Mouse (Mus musculus): ENCODE data around the gene Gm17657. TPM values are rescaled to one million over a fixed set of nuclear protein-coding genes. Genes with fewer than 3 reads are reported as not detected.

Gene Gm17657
- polyA plus RNA-seq, 1 experiment from 2014 or later: not detected

DNA sequence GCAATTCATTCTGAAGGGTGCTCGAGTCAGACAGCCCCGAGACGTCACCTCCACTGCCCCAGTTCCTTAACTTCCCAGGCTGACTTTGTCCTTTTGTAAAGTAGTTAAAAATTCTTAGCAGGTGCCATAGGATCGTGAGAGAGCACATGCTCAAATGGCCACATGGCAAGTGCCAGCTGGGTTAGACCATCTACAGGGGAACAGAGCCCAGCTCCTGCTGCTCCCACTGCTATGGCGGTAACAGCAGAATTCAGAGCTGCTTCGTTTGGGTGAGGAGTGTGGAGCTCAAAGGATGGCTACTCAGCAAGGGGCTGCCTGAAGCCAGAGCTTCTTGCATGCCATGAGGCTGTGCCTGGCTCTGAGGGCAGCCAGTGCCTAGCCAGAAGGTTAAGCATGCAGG, 20.4 kb upstream of the Gm17657 start:
- no peaks in the 10 kb centered on the region for H3K9me3 ChIP-seq (replicated peaks)
- ATAC-seq (replicated peaks; ENCODE audit: low FRiP score): no peak
- H3K4me2 ChIP-seq: no peak overlapping the region
- no peaks in the 10 kb centered on the region for H3K27me3 ChIP-seq
- no peak overlapping the region for H3K9ac ChIP-seq
- no peaks in the 10 kb centered on the region for H3K4me1 ChIP-seq
- no peak overlapping the region for H3K4me3 ChIP-seq (replicated peaks)
- H3K27ac ChIP-seq: no peak overlapping the region
- 91% methylated on average over 6 of the region's 6 CpGs for WGBS
- H3K36me3 ChIP-seq: peaks cover 87% of the 10 kb centered on the region

DNA sequence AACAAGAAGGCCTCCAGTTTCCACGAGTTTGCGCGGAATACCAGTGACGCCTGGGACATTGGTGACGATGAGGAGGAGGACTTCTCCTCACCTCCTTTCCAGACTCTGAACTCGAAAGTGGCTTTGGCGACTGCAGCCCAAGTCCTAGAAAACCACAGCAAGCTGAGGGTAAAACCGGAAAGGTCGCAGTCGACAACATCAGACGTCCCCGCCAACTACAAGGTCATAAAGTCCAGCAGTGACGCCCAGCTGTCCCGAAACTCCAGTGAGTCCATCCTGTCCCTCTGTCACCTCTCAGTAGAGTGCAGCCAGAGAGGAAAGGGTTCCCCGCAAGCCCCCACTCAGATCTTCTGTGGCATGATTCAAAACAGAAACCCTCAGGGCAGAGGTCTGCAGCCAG, 19.0 kb upstream of the Gm17657 start:
- no peaks in the 10 kb centered on the region for H3K4me1 ChIP-seq
- H3K4me2 ChIP-seq: no peak overlapping the region
- H3K4me3 ChIP-seq (replicated peaks): no peak overlapping the region
- peaks cover 79% of the 10 kb centered on the region for H3K36me3 ChIP-seq
- H3K9me3 ChIP-seq (replicated peaks): no peaks in the 10 kb centered on the region
- H3K27ac ChIP-seq: no peak overlapping the region
- no peak for ATAC-seq (replicated peaks; ENCODE audit: low FRiP score)
- no peak overlapping the region for H3K9ac ChIP-seq
- no peaks in the 10 kb centered on the region for H3K27me3 ChIP-seq
- 75% methylated on average over 15 of the region's 15 CpGs for WGBS

DNA sequence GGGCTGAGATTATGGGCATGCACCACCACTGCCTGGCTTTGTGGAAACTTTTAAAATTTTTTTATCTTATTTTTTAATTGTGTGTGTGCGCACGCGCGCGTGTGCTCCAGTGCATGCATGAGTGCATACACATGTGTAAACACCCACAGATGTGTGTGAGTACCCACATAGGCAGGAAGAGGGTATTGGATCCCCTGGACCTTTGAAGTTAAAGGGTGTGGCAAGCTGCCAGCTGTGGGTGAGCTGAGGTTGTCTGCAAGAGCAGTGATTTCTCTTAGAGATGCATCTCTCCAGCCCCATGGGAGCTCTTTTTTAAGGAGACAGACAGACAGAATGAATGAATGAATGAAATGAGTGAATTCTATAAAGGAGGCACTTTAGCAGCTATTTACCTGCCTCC, 16.1 kb upstream of the Gm17657 start:
- Histone ChIP-seq H3K36me3 (peaks cover 51% of the 10 kb centered on the region), H3K4me2 (no peak overlapping the region), H3K27ac (no peak overlapping the region), H3K27me3 (no peaks in the 10 kb centered on the region), H3K9ac (no peak overlapping the region), H3K9me3 (replicated peaks) (no peaks in the 10 kb centered on the region), H3K4me3 (replicated peaks) (no peak overlapping the region), H3K4me1 (no peaks in the 10 kb centered on the region)
- over 99% methylated on average over 5 of the region's 5 CpGs for WGBS
- no peak for ATAC-seq (replicated peaks; ENCODE audit: low FRiP score)

DNA sequence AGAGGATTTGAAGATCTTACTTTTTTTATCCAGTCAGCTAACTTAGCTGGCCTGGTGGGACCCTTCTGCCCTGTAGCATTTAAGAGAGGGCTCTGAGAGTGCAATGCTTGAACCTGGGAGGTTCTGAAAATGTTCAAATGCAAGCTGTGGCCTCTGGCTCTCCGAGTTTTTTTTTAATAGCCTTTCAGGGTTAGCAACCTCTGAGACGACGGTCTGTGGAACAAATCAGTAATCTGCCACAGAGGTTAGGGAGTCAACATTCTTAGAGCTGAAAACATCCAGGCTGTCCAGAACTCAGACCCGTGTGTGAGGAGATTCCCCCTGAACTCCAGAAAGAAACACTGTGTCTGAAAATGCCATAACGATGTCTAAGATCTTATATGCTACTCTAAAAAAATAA, 9.0 kb upstream of the Gm17657 start:
- H3K27ac ChIP-seq: peak overlapping the region; percentile 34; the same call in 1 of the 2 replicates
- no peak overlapping the region for H3K4me2 ChIP-seq
- no peaks in the 10 kb centered on the region for H3K27me3 ChIP-seq
- WGBS: 39% methylated on average over 5 of the region's 5 CpGs
- ATAC-seq (replicated peaks; ENCODE audit: low FRiP score): no peak
- H3K36me3 ChIP-seq: peaks cover 5% of the 10 kb centered on the region
- H3K4me1 ChIP-seq: peaks cover 26% of the 10 kb centered on the region
- no peak overlapping the region for H3K9ac ChIP-seq
- H3K4me3 ChIP-seq (replicated peaks): no peak overlapping the region
- no peaks in the 10 kb centered on the region for H3K9me3 ChIP-seq (replicated peaks)

DNA sequence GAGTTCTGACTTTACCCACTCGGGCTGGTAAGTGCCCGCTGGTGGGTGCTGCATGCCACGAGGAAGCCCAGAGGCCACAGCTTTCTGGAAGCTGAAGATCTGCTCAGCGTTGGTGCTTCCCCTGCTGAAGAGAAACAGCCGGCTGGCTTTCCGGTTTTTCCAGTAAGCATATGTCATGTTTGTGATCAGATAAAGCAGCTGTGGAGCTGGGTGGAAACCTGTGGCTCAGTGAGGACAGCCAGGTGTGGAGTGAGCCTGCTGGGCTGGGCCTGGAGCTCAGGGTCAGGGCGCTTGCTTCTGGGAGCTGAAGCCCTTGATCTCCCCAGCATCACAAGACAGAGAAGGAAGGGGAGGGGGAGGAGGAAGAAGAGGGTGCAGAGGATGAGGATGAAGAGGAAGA, 7.5 kb upstream of the Gm17657 start:
- ATAC-seq (replicated peaks; ENCODE audit: low FRiP score): no peak
- Histone ChIP-seq H3K4me1 (peaks cover 30% of the 10 kb centered on the region), H3K9ac (no peak overlapping the region), H3K4me2 (no peak overlapping the region), H3K4me3 (replicated peaks) (no peak overlapping the region), H3K9me3 (replicated peaks) (no peaks in the 10 kb centered on the region), H3K36me3 (peaks cover 5% of the 10 kb centered on the region), H3K27ac (no peak overlapping the region; the same call in 1 of the 2 replicates), H3K27me3 (no peaks in the 10 kb centered on the region)
- 66% methylated on average over 7 of the region's 7 CpGs for WGBS

DNA sequence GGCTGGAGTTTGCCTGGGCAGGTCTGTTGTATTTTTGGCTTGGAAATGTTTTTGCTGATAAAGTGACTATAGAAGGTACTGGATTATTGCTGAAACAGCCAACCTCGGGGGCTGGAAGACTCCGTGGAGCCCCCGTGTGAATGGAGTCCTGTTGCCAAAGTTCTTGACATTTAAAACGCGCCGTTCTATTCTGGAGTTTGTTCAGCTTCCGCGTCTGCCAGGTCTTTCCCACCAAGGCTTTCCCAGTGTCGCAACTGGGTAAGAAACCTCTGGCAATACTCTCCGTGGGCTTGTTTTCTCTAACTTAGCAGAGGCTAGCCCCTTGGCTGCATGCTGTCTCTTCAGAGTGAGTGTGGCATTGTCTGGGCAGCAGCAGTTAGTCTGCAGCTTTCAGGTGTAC, 7.0 kb upstream of the Gm17657 start:
- H3K36me3 ChIP-seq: peaks cover 5% of the 10 kb centered on the region
- no peak overlapping the region for H3K4me3 ChIP-seq (replicated peaks)
- H3K27me3 ChIP-seq: no peaks in the 10 kb centered on the region
- H3K27ac ChIP-seq: no peak overlapping the region; the same call in 1 of the 2 replicates
- peaks cover 34% of the 10 kb centered on the region for H3K4me1 ChIP-seq
- H3K9me3 ChIP-seq (replicated peaks): no peaks in the 10 kb centered on the region
- 86% methylated on average over 10 of the region's 10 CpGs for WGBS
- no peak for ATAC-seq (replicated peaks; ENCODE audit: low FRiP score)
- H3K9ac ChIP-seq: no peak overlapping the region
- no peak overlapping the region for H3K4me2 ChIP-seq

DNA sequence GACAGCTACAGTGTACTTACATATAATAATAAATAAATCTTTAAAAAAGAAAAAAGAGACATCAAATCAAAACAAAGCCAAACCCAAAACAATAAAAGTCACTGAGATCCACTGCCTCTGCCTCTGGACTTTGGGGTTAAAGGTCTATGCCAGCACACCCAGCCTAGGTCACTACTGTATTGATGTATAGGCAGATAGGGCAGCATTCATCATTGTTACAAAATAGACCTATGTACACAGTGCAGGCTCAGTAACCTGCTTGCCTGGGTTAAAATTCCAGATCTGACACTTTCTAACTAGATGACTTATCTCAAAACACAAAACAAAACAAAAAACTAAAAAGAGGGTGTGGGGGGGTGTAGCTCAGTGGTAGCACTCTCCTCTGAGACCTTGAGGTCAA, 4.7 kb upstream of the Gm17657 start:
- ATAC-seq (replicated peaks; ENCODE audit: low FRiP score): no peak
- no peak overlapping the region for H3K9ac ChIP-seq
- no peak overlapping the region for H3K27ac ChIP-seq
- H3K4me3 ChIP-seq (replicated peaks): no peak overlapping the region
- H3K4me1 ChIP-seq: peaks cover 53% of the 10 kb centered on the region
- no peak overlapping the region for H3K4me2 ChIP-seq
- no peaks in the 10 kb centered on the region for H3K36me3 ChIP-seq
- H3K9me3 ChIP-seq (replicated peaks): no peaks in the 10 kb centered on the region
- no peaks in the 10 kb centered on the region for H3K27me3 ChIP-seq

DNA sequence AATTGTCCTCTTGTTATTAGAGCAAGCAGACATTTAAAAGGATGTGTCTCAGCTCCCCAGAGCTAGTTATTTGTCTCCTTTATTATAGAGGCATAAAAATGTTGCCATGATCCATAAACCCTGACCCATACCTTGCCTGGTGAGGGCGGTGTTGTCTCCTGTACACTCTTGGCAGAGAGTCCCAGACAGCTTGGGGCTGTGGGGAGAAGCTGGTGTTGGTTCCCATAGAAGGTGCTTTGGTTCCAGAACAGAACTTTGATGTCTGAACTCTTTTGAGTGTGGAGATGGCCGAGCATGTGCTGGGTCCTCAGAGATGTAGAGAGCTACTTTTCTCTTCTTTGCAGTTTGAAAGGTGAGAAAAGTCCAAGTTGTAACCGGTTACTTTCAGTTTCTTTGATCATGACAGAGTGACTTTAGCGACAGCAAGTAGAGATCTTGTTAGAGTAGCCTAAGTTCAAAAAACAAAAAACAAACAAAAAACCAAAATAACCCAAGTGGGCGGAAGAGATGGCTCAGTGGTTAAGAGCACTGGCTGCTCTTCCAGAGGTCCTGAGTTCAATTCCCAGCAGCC, 2.8 kb upstream of the Gm17657 start, which contains the start of gene Tmem217:
Tmem217 (minus strand) TSS at position 224 of the 571 bp plus-strand sequence.
- no peaks in the 10 kb centered on the region for H3K36me3 ChIP-seq
- peak within 1 kb of the TSS; percentile 77 for H3K4me2 ChIP-seq
- H3K27me3 ChIP-seq: no peaks in the 10 kb centered on the region
- peaks cover 37% of the 10 kb centered on the region for H3K4me1 ChIP-seq
- no peak for ATAC-seq (replicated peaks; ENCODE audit: low FRiP score)
- H3K9ac ChIP-seq: no peak within 1 kb of the TSS
- peak within 1 kb of the TSS; percentile 92; the same call in 1 of the 2 replicates for H3K4me3 ChIP-seq (replicated peaks)
- 78% methylated on average over 5 of the region's 5 CpGs for WGBS
- no peaks in the 10 kb centered on the region for H3K9me3 ChIP-seq (replicated peaks)
- 0 out of 2 replicates have a peak within 1 kb of the TSS, but pooled peaks have one; percentile 77 for H3K27ac ChIP-seq

DNA sequence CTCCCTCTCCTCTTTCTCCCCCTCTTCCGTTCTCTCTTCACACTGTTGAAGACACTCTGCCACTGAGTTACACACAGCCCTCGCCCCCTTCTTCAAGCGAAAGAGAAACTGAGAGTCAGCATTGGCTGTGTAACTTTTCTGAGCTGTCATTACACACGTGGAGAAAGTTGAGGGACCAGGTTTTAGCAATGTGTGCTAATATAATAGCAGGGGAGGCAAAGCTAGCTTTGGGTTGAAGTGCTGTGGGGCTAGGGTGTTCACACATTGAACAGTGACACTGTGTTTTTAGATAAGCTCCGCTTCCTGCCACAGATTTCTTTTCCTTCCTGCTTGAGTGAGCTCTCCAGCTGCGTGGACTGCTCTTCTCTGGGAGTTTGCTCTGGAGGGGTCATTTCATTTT, 1.6 kb upstream of the Gm17657 start:
- H3K9ac ChIP-seq: 0 out of 2 replicates have a peak overlapping the region, but pooled peaks have one; percentile 95
- H3K27ac ChIP-seq: 0 out of 2 replicates have a peak overlapping the region, but pooled peaks have one; percentile 77
- peaks cover 27% of the 10 kb centered on the region for H3K4me1 ChIP-seq
- WGBS: 36% methylated on average over 6 of the region's 6 CpGs
- no peaks in the 10 kb centered on the region for H3K9me3 ChIP-seq (replicated peaks)
- no peak for ATAC-seq (replicated peaks; ENCODE audit: low FRiP score)
- H3K27me3 ChIP-seq: no peaks in the 10 kb centered on the region
- no peaks in the 10 kb centered on the region for H3K36me3 ChIP-seq
- peak overlapping the region; percentile 77 for H3K4me2 ChIP-seq
- peak overlapping the region; percentile 92 for H3K4me3 ChIP-seq (replicated peaks)

DNA sequence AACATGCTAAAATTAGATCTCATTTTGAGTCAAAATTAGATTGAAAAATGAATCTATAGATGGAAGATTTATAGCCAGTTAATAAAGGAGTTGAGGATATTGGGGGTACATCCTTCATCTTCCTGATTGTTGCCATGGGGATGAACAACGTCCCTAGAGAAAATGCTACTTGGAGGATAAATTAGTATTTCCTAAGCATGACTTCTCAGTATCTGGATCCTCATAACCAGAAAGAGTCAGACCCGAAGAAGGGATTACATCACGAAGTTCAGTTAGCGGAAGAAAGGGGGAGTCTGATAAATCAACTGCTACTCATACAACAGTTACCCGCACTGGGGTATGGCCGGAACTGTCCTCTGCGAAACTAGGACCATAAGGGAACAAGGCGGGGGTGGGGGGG, 444 bp downstream of the Gm17657 start:
- WGBS: 42% methylated on average over 8 of the region's 8 CpGs
- Histone ChIP-seq H3K4me3 (replicated peaks) (peak overlapping the region; percentile 92), H3K36me3 (no peaks in the 10 kb centered on the region), H3K4me2 (peak overlapping the region; percentile 77), H3K27ac (no peak overlapping the region), H3K27me3 (no peaks in the 10 kb centered on the region), H3K9me3 (replicated peaks) (no peaks in the 10 kb centered on the region), H3K9ac (no peak overlapping the region), H3K4me1 (peaks cover 27% of the 10 kb centered on the region)
- no peak for ATAC-seq (replicated peaks; ENCODE audit: low FRiP score)

DNA sequence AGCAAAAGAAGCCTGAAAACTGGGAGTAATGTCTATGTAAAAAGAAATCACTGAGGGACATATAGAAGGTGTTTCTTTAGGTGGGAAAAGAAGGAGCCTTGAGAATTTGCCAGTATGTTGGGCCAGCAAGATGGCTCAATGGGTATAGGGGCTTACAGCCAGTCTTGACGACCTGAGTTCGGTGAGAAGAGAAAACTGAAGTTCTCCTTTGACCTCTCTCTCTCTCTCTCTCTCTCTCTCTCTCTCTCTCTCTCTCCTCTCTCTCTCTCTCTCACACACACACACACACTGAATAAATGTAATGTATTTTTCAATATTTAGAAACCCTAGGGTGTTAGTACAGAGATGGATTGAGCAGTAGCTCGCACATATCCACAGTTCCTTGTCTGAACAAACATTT, 944 bp downstream of the Gm17657 start:
- 63% methylated on average over 3 of the region's 3 CpGs for WGBS
- no peak for ATAC-seq (replicated peaks; ENCODE audit: low FRiP score)
- H3K27ac ChIP-seq: no peak overlapping the region

DNA sequence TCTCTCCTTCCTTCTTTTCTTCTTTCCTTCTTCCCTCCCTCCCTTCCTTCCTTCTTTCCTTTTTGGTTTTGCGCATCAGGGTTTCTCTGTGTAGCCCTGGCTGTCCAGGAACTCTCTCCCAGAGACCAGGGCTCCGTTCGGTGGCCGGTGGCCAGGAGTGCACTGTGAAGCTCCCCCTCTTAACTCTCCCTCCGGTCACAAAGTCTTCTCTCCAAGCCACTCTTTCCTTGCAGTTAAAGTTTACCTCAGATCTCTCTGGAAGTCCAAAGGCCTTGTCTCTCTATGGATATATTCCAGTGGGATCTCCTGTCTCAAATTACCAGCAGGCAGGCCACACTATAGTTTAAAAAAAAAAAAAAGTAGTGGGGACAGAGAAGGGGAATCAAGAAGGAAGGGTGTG, 4.2 kb downstream of the Gm17657 start:
- WGBS: 87% methylated on average over 5 of the region's 5 CpGs
- H3K27me3 ChIP-seq: no peaks in the 10 kb centered on the region
- H3K4me2 ChIP-seq: no peak overlapping the region
- no peaks in the 10 kb centered on the region for H3K9me3 ChIP-seq (replicated peaks)
- no peak for ATAC-seq (replicated peaks; ENCODE audit: low FRiP score)
- 0 out of 2 replicates have a peak overlapping the region, but pooled peaks have one; percentile 18 for H3K27ac ChIP-seq
- no peaks in the 10 kb centered on the region for H3K36me3 ChIP-seq
- no peak overlapping the region for H3K9ac ChIP-seq
- no peak overlapping the region for H3K4me3 ChIP-seq (replicated peaks)
- peaks cover 14% of the 10 kb centered on the region for H3K4me1 ChIP-seq

More for the DNA sequence above, 944 bp downstream of the Gm17657 start:
- peaks cover 27% of the 10 kb centered on the region for H3K4me1 ChIP-seq
- H3K9ac ChIP-seq: no peak overlapping the region
- no peaks in the 10 kb centered on the region for H3K9me3 ChIP-seq (replicated peaks)
- no peaks in the 10 kb centered on the region for H3K27me3 ChIP-seq
- no peak overlapping the region for H3K4me2 ChIP-seq
- no peaks in the 10 kb centered on the region for H3K36me3 ChIP-seq
- H3K4me3 ChIP-seq (replicated peaks): no peak overlapping the region

DNA sequence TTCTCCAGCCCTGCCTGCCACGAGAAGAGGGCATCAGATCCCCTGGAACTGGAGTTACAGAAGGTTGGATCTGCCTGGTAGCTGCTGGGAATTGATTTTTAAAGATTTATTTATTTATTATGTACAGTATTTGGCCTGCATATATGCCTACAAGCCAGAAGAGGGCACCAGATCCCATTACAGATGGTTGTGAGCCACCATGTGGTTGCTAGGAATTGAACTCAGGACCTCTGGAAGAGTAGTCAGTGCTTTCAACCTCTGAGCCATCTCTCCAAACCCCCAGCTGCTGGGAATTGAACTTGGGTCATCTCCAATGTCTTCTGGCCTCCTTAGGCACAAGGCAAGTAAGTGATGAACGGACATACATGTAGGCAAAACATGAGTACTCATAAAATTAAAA, 5.4 kb downstream of the Gm17657 start:
- Histone ChIP-seq H3K27ac (no peak overlapping the region), H3K9ac (no peak overlapping the region), H3K4me2 (no peak overlapping the region), H3K9me3 (replicated peaks) (no peaks in the 10 kb centered on the region), H3K4me3 (replicated peaks) (no peak overlapping the region), H3K36me3 (no peaks in the 10 kb centered on the region), H3K4me1 (peaks cover 8% of the 10 kb centered on the region; the same call in 1 of the 2 replicates), H3K27me3 (no peaks in the 10 kb centered on the region)
- ATAC-seq (replicated peaks; ENCODE audit: low FRiP score): no peak
- 85% methylated on average over 2 of the region's 2 CpGs for WGBS

All from kidney, embryonic 15.5 days (tissue).